ENCODE assay signal across 27 mouse cellular contexts in genomic region chr19:7467915-7468314, GRCm38 (mm10). TPM values are rescaled to one million over a fixed set of nuclear protein-coding genes. Genes with fewer than 3 reads are reported as not detected.
DNase-seq lines count a peak whose midpoint lies in the region; ATAC-seq and TF ChIP-seq lines count a peak whose summit lies in the region.
"Had no signal": no experiment of that assay in that cellular context is flagged by ENCODE, and none has a peak within 500 bp of the region (broad histone marks: within the 10 kb centered on the region; RNA-seq: fewer than 3 reads in every experiment).

No protein-coding gene starts in this region.

- no peak for TF ChIP-seq POLR2A in MEL (IDR thresholded peaks at IDR 0.05; ENCODE audit: control insufficient read depth in 1 of 2, insufficient read depth in 1 of 2, low read depth in 1 of 2, low read length in 2 of 2, poor library complexity in 1 of 2)

- no peak overlapping the region for H3K27ac ChIP-seq in MEL (ENCODE audit: control insufficient read depth, low read depth, low read length)
- no peak overlapping the region for H3K27ac ChIP-seq in stomach, postnatal 0 days (replicated peaks)
- no peak overlapping the region for H3K27ac ChIP-seq in forebrain, embryonic 15.5 days (replicated peaks)
- H3K27ac ChIP-seq: embryonic facial prominence, embryonic 12.5 days; embryonic facial prominence, embryonic 15.5 days; forebrain, embryonic 12.5 days; heart, embryonic 15.5 days; hindbrain, embryonic 14.5 days; hindbrain, postnatal 0 days had no signal

- no peak for TF ChIP-seq CTCF in MEL (IDR thresholded peaks at IDR 0.05 in 2 of 3, conservative IDR thresholded peaks at IDR 0.05 in 1 of 3; ENCODE audit: control insufficient read depth in 1 of 3, insufficient read depth in 1 of 3, low read depth in 2 of 3, low read length in 3 of 3, poor library complexity in 1 of 3, severe bottlenecking in 1 of 3)
- no peak for TF ChIP-seq CTCF in stomach, postnatal 0 days (IDR thresholded peaks at IDR 0.05; ENCODE audit: low read depth)

- H3K36me3 ChIP-seq in MEL (ENCODE audit: control insufficient read depth in 1 of 2, insufficient read depth in 2 of 2, low read length in 2 of 2) = peaks cover 9 to 12% of the 10 kb centered on the region in 2 experiments
- no peaks in the 10 kb centered on the region for H3K36me3 ChIP-seq in stomach, postnatal 0 days (ENCODE audit: control insufficient read depth, insufficient read depth, low read length)
- H3K36me3 ChIP-seq in forebrain, embryonic 15.5 days = peaks cover 25% of the 10 kb centered on the region; the same call in 1 of the 2 replicates
- H3K36me3 ChIP-seq: embryonic facial prominence, embryonic 15.5 days had no signal

- no peak overlapping the region for H3K9ac ChIP-seq in MEL (ENCODE audit: control insufficient read depth, low read depth, low read length, poor library complexity, severe bottlenecking)
- H3K9ac ChIP-seq in stomach, postnatal 0 days (ENCODE audit: low read length) = no peak overlapping the region
- H3K9ac ChIP-seq in forebrain, embryonic 15.5 days (replicated peaks) = no peak overlapping the region
- H3K9ac ChIP-seq: embryonic facial prominence, embryonic 12.5 days; embryonic facial prominence, embryonic 15.5 days; forebrain, embryonic 12.5 days; heart, embryonic 12.5 days; heart, embryonic 15.5 days; hindbrain, embryonic 14.5 days had no signal

- H3K79me2 ChIP-seq in MEL (ENCODE audit: control insufficient read depth, insufficient read depth, low read length, poor library complexity) = peaks cover 4% of the 10 kb centered on the region

- H3K27me3 ChIP-seq in MEL (ENCODE audit: control insufficient read depth in 1 of 2, insufficient read depth in 2 of 2, low read length in 2 of 2) = no peaks in the 10 kb centered on the region
- no peaks in the 10 kb centered on the region for H3K27me3 ChIP-seq in stomach, postnatal 0 days (ENCODE audit: control insufficient read depth, insufficient read depth, low read length)
- no peaks in the 10 kb centered on the region for H3K27me3 ChIP-seq in forebrain, embryonic 15.5 days
- H3K27me3 ChIP-seq: embryonic facial prominence, embryonic 12.5 days; embryonic facial prominence, embryonic 15.5 days; forebrain, embryonic 12.5 days; heart, embryonic 12.5 days; heart, embryonic 15.5 days; Patski had no signal

- TF ChIP-seq EP300 in MEL (IDR thresholded peaks at IDR 0.05; ENCODE audit: low read depth in 1 of 2, low read length in 2 of 2) = no peak
- TF ChIP-seq EP300 in stomach, postnatal 0 days (optimal IDR thresholded peaks at IDR 0.05) = no peak

- no peak for TF ChIP-seq RAD21 in MEL (IDR thresholded peaks at IDR 0.05; ENCODE audit: low read depth, low read length)

- no peak overlapping the region for H3K4me2 ChIP-seq in stomach, postnatal 0 days (replicated peaks; ENCODE audit: low read depth)
- H3K4me2 ChIP-seq in forebrain, embryonic 15.5 days (replicated peaks) = no peak overlapping the region
- H3K4me2 ChIP-seq: embryonic facial prominence, embryonic 12.5 days; embryonic facial prominence, embryonic 15.5 days; forebrain, embryonic 12.5 days; heart, embryonic 12.5 days; heart, embryonic 15.5 days; hindbrain, embryonic 14.5 days had no signal

- peaks cover 0 to 15% of the 10 kb centered on the region in 2 experiments; a peak in 1 of 4 replicates for H3K4me1 ChIP-seq in MEL (ENCODE audit: control insufficient read depth in 1 of 2, insufficient read depth in 2 of 2, low read length in 2 of 2)
- no peaks in the 10 kb centered on the region for H3K4me1 ChIP-seq in stomach, postnatal 0 days (replicated peaks; ENCODE audit: control insufficient read depth, insufficient read depth)
- peaks cover 10% of the 10 kb centered on the region for H3K4me1 ChIP-seq in forebrain, embryonic 15.5 days
- H3K4me1 ChIP-seq: forebrain, embryonic 12.5 days had no signal

- peak; percentile 76 for ATAC-seq in megakaryocyte, adult 5-6 weeks (ENCODE audit: poor library complexity, severe bottlenecking)
- ATAC-seq in stomach, postnatal 0 days (ENCODE audit: low FRiP score, low TSS enrichment) = no peak
- ATAC-seq in forebrain, embryonic 15.5 days (replicated peaks) = no peak
- ATAC-seq: forebrain, embryonic 16.5 days; hindbrain, postnatal 0 days; inflammation-experienced regulatory T-cells, adult 6 months; Patski had no signal

- DNase-seq in lung, postnatal 36 days = peak; percentile 27
- DNase-seq in lung, postnatal 10 days = no peak
- DNase-seq in MEL (ENCODE audit: low read depth, low spot score) = peak; percentile 45
- no peak for DNase-seq in stomach, postnatal 0 days (ENCODE audit: low spot score)
- DNase-seq: adrenal gland, postnatal 10 days; cerebellum, adult 11 months; cerebellum, adult 2 months; cerebellum, adult 9-11 months; cerebellum, postnatal 25 days; gastrocnemius, postnatal 10 days; gastrocnemius, postnatal 36 days; heart, adult 18-20 months; heart, postnatal 10 days; heart, postnatal 4 days had no signal

- H3K9me3 ChIP-seq in MEL (replicated peaks; ENCODE audit: insufficient read depth, low read length) = no peaks in the 10 kb centered on the region
- no peaks in the 10 kb centered on the region for H3K9me3 ChIP-seq in stomach, postnatal 0 days (ENCODE audit: control insufficient read depth, low read length)
- no peaks in the 10 kb centered on the region for H3K9me3 ChIP-seq in forebrain, embryonic 15.5 days
- H3K9me3 ChIP-seq: embryonic facial prominence, embryonic 12.5 days; embryonic facial prominence, embryonic 15.5 days; forebrain, embryonic 12.5 days; heart, embryonic 12.5 days; heart, embryonic 15.5 days had no signal

- no peak overlapping the region for H3K4me3 ChIP-seq in MEL (ENCODE audit: control insufficient read depth in 1 of 2, insufficient read depth in 1 of 2, low read depth in 2 of 2, low read length in 2 of 2)
- H3K4me3 ChIP-seq in stomach, postnatal 0 days (ENCODE audit: low read depth, low read length) = no peak overlapping the region
- no peak overlapping the region for H3K4me3 ChIP-seq in forebrain, embryonic 15.5 days
- H3K4me3 ChIP-seq: embryonic facial prominence, embryonic 12.5 days; embryonic facial prominence, embryonic 15.5 days; erythroblast, embryonic 14.5 days; forebrain, embryonic 12.5 days; heart, embryonic 12.5 days; heart, embryonic 15.5 days had no signal

TF ChIP-seq in MEL, 35 proteins besides CTCF, POLR2A, EP300 and RAD21:
- TF ChIP-seq CHD2 (IDR thresholded peaks at IDR 0.05; ENCODE audit: low read length) = no peak
- TF ChIP-seq MYB (IDR thresholded peaks at IDR 0.05; ENCODE audit: low read depth, low read length) = no peak
- no peak for TF ChIP-seq SIN3A (IDR thresholded peaks at IDR 0.05; ENCODE audit: low read length)
- no peak for TF ChIP-seq MAFK (IDR thresholded peaks at IDR 0.05; ENCODE audit: borderline replicate concordance, low read depth, low read length)

RNA-seq across cellular contexts. Expression of gene Rtn3, which starts 15.2 kb away (rescaled TPM):
- total RNA-seq in MEL (2012; rRNA removed) = 33.4 and 38.4 TPM in 2 replicates
- polyA plus RNA-seq in MEL (2012; ENCODE audit: insufficient read depth in 1 of 2, insufficient read length in 2 of 2, low read depth in 1 of 2, low replicate concordance in 2 of 2, missing spikeins in 1 of 2) = 100 to 1,000 TPM in 1 of 2 experiments, not detected in 1; 118 TPM
- total RNA-seq in megakaryocyte, adult 5-6 weeks (2015) = 209 and 213 TPM in 2 replicates
- total RNA-seq in megakaryocyte, adult 5-6 weeks (2017) = 75.3 and 90.5 TPM in 2 replicates
- polyA plus RNA-seq in stomach, postnatal 0 days (2015; fragmentation: Nextera tagmentation; extraction: Ambion mirVana) = 116 and 120 TPM in 2 replicates
- 517 and 533 TPM in 2 replicates for polyA plus RNA-seq in forebrain, embryonic 15.5 days (2015; fragmentation: Nextera tagmentation; extraction: Ambion mirVana)

RNA-seq across cellular contexts. Expression of gene Atl3, which starts 25.9 kb away (rescaled TPM):
- 12.7 and 16.4 TPM in 2 replicates for total RNA-seq in MEL (2012; rRNA removed)
- polyA plus RNA-seq in MEL (2012; ENCODE audit: insufficient read depth in 1 of 2, insufficient read length in 2 of 2, low read depth in 1 of 2, low replicate concordance in 2 of 2, missing spikeins in 1 of 2) = 10 to 100 TPM in 1 of 2 experiments, not detected in 1; 15.3 TPM
- total RNA-seq in megakaryocyte, adult 5-6 weeks (2015) = 31.3 and 34.7 TPM in 2 replicates
- total RNA-seq in megakaryocyte, adult 5-6 weeks (2017) = 42.8 and 45.8 TPM in 2 replicates
- 14.4 and 17.7 TPM in 2 replicates for polyA plus RNA-seq in stomach, postnatal 0 days (2015; fragmentation: Nextera tagmentation; extraction: Ambion mirVana)
- polyA plus RNA-seq in forebrain, embryonic 15.5 days (2015; fragmentation: Nextera tagmentation; extraction: Ambion mirVana) = 6.4 and 8.1 TPM in 2 replicates

RNA-seq across cellular contexts. Expression of gene 2700081O15Rik, which starts 50.5 kb away (rescaled TPM):
- 10.7 and 14.1 TPM in 2 replicates for total RNA-seq in MEL (2012; rRNA removed)
- 10 to 100 TPM in 1 of 2 experiments, not detected in 1; 18.0 TPM for polyA plus RNA-seq in MEL (2012; ENCODE audit: insufficient read depth in 1 of 2, insufficient read length in 2 of 2, low read depth in 1 of 2, low replicate concordance in 2 of 2, missing spikeins in 1 of 2)
- 0.41 and 0.98 TPM in 2 replicates for total RNA-seq in megakaryocyte, adult 5-6 weeks (2015)
- total RNA-seq in megakaryocyte, adult 5-6 weeks (2017) = 0.51 and 0.61 TPM in 2 replicates
- 2.6 and 3.3 TPM in 2 replicates for polyA plus RNA-seq in stomach, postnatal 0 days (2015; fragmentation: Nextera tagmentation; extraction: Ambion mirVana)
- polyA plus RNA-seq in forebrain, embryonic 15.5 days (2015; fragmentation: Nextera tagmentation; extraction: Ambion mirVana) = 27.8 and 29.3 TPM in 2 replicates

Comparison
In these comparisons a context has a peak if more than half of its experiments do, and no peak if none do; other contexts are left out.
1. DNase-seq: peak in lung, postnatal 36 days (single experiment) and MEL (single experiment); none in lung, postnatal 10 days (single experiment) and stomach, postnatal 0 days (single experiment).